Mouse (Mus musculus): Measurements from ENCODE around the gene Tuba1c. TPM values are rescaled to one million over a fixed set of nuclear protein-coding genes. Genes with fewer than 3 reads are reported as not detected.

The Tuba1c gene
- polyA plus RNA-seq, 1 experiment, result 28.1 TPM

- Histone ChIP-seq H3K27ac (replicated peaks; ENCODE audit: low read depth, low read length) (peak overlapping the region; percentile 84), H3K4me3 (ENCODE audit: insufficient read depth, low read depth, low read length) (no peak overlapping the region), H3K4me1 (ENCODE audit: control insufficient read depth, insufficient read depth, insufficient read length, low read length) (peaks cover 24% of the 10 kb centered on the region)
Observed at GRCm38 (mm10) chr15:98991540-98992050, 38.1 kb upstream of the Tuba1c start.

- H3K4me1 ChIP-seq (ENCODE audit: control insufficient read depth, insufficient read depth, insufficient read length, low read length), result peaks cover 20% of the 10 kb centered on the region
- H3K4me3 ChIP-seq (ENCODE audit: insufficient read depth, low read depth, low read length), result peak overlapping the region; percentile 45
- H3K27ac ChIP-seq (replicated peaks; ENCODE audit: low read depth, low read length), result peak overlapping the region; percentile 84
Observed at GRCm38 (mm10) chr15:98992086-98992912, 37.4 kb upstream of the Tuba1c start.

- peaks cover 22% of the 10 kb centered on the region for H3K4me1 ChIP-seq (ENCODE audit: control insufficient read depth, insufficient read depth, insufficient read length, low read length)
Observed at GRCm38 (mm10) chr15:98993093-98993793, 36.4 kb upstream of the Tuba1c start.

GRCm38 (mm10) chr15:98993865-98994264 is 35.8 kb upstream of the Tuba1c start:
- H3K4me1 ChIP-seq (ENCODE audit: control insufficient read depth, insufficient read depth, insufficient read length, low read length), result peaks cover 16% of the 10 kb centered on the region
- no peak overlapping the region for H3K4me3 ChIP-seq (ENCODE audit: insufficient read depth, low read depth, low read length)
- no peak overlapping the region for H3K27ac ChIP-seq (replicated peaks; ENCODE audit: low read depth, low read length)

More at GRCm38 (mm10) chr15:98993093-98993793, 36.4 kb upstream of the Tuba1c start:
- peak overlapping the region; percentile 65 for H3K4me3 ChIP-seq (ENCODE audit: insufficient read depth, low read depth, low read length)
- peak overlapping the region; percentile 99 for H3K27ac ChIP-seq (replicated peaks; ENCODE audit: low read depth, low read length)

- Histone ChIP-seq H3K27ac (replicated peaks; ENCODE audit: low read depth, low read length) (no peak overlapping the region), H3K4me1 (ENCODE audit: control insufficient read depth, insufficient read depth, insufficient read length, low read length) (peaks cover 16% of the 10 kb centered on the region), H3K4me3 (ENCODE audit: insufficient read depth, low read depth, low read length) (no peak overlapping the region)
Observed at GRCm38 (mm10) chr15:98994957-98995520, 34.7 kb upstream of the Tuba1c start.

GRCm38 (mm10) chr15:98996840-98997239 is 32.9 kb upstream of the Tuba1c start:
- Histone ChIP-seq H3K4me3 (ENCODE audit: insufficient read depth, low read depth, low read length) (no peak overlapping the region), H3K4me1 (ENCODE audit: control insufficient read depth, insufficient read depth, insufficient read length, low read length) (peaks cover 10% of the 10 kb centered on the region), H3K27ac (replicated peaks; ENCODE audit: low read depth, low read length) (no peak overlapping the region)

- Histone ChIP-seq H3K27ac (replicated peaks; ENCODE audit: low read depth, low read length) (peak overlapping the region; percentile 3; the same call in 1 of the 2 replicates), H3K4me3 (ENCODE audit: insufficient read depth, low read depth, low read length) (no peak overlapping the region), H3K4me1 (ENCODE audit: control insufficient read depth, insufficient read depth, insufficient read length, low read length) (peaks cover 4% of the 10 kb centered on the region)
Observed at GRCm38 (mm10) chr15:98997938-98998774, 31.5 kb upstream of the Tuba1c start.

GRCm38 (mm10) chr15:98998775-98999157 is 30.9 kb upstream of the Tuba1c start:
- no peak overlapping the region for H3K4me3 ChIP-seq (ENCODE audit: insufficient read depth, low read depth, low read length)
- H3K27ac ChIP-seq (replicated peaks; ENCODE audit: low read depth, low read length), result no peak overlapping the region

GRCm38 (mm10) chr15:99000535-99001283 is 29.0 kb upstream of the Tuba1c start:
- peaks cover 4% of the 10 kb centered on the region for H3K4me1 ChIP-seq (ENCODE audit: control insufficient read depth, insufficient read depth, insufficient read length, low read length)
- H3K4me3 ChIP-seq (ENCODE audit: insufficient read depth, low read depth, low read length), result peak overlapping the region; percentile 20; the same call in 1 of the 2 replicates
- H3K27ac ChIP-seq (replicated peaks; ENCODE audit: low read depth, low read length), result no peak overlapping the region

More at GRCm38 (mm10) chr15:98998775-98999157, 30.9 kb upstream of the Tuba1c start:
- H3K4me1 ChIP-seq (ENCODE audit: control insufficient read depth, insufficient read depth, insufficient read length, low read length), result peaks cover 4% of the 10 kb centered on the region

GRCm38 (mm10) chr15:99001451-99001931 is 28.2 kb upstream of the Tuba1c start:
- H3K4me3 ChIP-seq (ENCODE audit: insufficient read depth, low read depth, low read length), result peak overlapping the region; percentile 43
- H3K4me1 ChIP-seq (ENCODE audit: control insufficient read depth, insufficient read depth, insufficient read length, low read length), result peaks cover 4% of the 10 kb centered on the region
- no peak overlapping the region for H3K27ac ChIP-seq (replicated peaks; ENCODE audit: low read depth, low read length)

GRCm38 (mm10) chr15:99003600-99003999 is 26.1 kb upstream of the Tuba1c start:
- no peak overlapping the region for H3K27ac ChIP-seq (replicated peaks; ENCODE audit: low read depth, low read length)
- no peak overlapping the region for H3K4me3 ChIP-seq (ENCODE audit: insufficient read depth, low read depth, low read length)
- H3K4me1 ChIP-seq (ENCODE audit: control insufficient read depth, insufficient read depth, insufficient read length, low read length), result no peaks in the 10 kb centered on the region

GRCm38 (mm10) chr15:99008801-99009241 is 20.9 kb upstream of the Tuba1c start:
- Histone ChIP-seq H3K4me3 (ENCODE audit: insufficient read depth, low read depth, low read length) (no peak overlapping the region), H3K27ac (replicated peaks; ENCODE audit: low read depth, low read length) (no peak overlapping the region), H3K4me1 (ENCODE audit: control insufficient read depth, insufficient read depth, insufficient read length, low read length) (no peaks in the 10 kb centered on the region)

- H3K4me1 ChIP-seq (ENCODE audit: control insufficient read depth, insufficient read depth, insufficient read length, low read length), result no peaks in the 10 kb centered on the region
- H3K27ac ChIP-seq (replicated peaks; ENCODE audit: low read depth, low read length), result no peak overlapping the region
- no peak overlapping the region for H3K4me3 ChIP-seq (ENCODE audit: insufficient read depth, low read depth, low read length)
Observed at GRCm38 (mm10) chr15:99010896-99011295, 18.8 kb upstream of the Tuba1c start.

- H3K4me1 ChIP-seq (ENCODE audit: control insufficient read depth, insufficient read depth, insufficient read length, low read length), result no peaks in the 10 kb centered on the region
- no peak overlapping the region for H3K4me3 ChIP-seq (ENCODE audit: insufficient read depth, low read depth, low read length)
- no peak overlapping the region for H3K27ac ChIP-seq (replicated peaks; ENCODE audit: low read depth, low read length)
Observed at GRCm38 (mm10) chr15:99011946-99012345, 17.7 kb upstream of the Tuba1c start.
